Mouse (Mus musculus) MEL (cell line): ENCODE results near the gene Plp2.

Source experiments
- EP300 ChIP-seq, 2 experiments: IDR thresholded peaks; 2 replicates each; pipeline ENCODE4 v1.6.1; 2011; ENCODE audit warnings: improper control_type of control experiment in 2 of 2, low read length in 2 of 2, low read depth in 1 of 2, mild to moderate bottlenecking in 1 of 2
- MAFK ChIP-seq: IDR thresholded peaks from 2 replicates; pipeline ENCODE4 v1.6.1; 2011; ENCODE audit warnings: low read depth, mild to moderate bottlenecking, low read length, improper control_type of control experiment, borderline replicate concordance
- POLR2A ChIP-seq, 2 experiments: IDR thresholded peaks; 2 replicates each; pipeline ENCODE4 v1.6.1; 2011 to 2012; ENCODE audit warnings: low read length in 2 of 2, mild to moderate bottlenecking in 2 of 2, control low read depth in 1 of 2, improper control_type of control experiment in 1 of 2, low read depth in 1 of 2, moderate library complexity in 1 of 2; ENCODE audit not compliant: control insufficient read depth in 1 of 2, insufficient read depth in 1 of 2, poor library complexity in 1 of 2
- UBTF ChIP-seq: IDR thresholded peaks from 2 replicates; pipeline ENCODE4 v1.6.1; 2012; ENCODE audit warnings: low read depth, mild to moderate bottlenecking, inconsistent platforms, low read length, improper control_type of control experiment, moderate library complexity, borderline replicate concordance; ENCODE audit not compliant: insufficient read depth

DNA sequence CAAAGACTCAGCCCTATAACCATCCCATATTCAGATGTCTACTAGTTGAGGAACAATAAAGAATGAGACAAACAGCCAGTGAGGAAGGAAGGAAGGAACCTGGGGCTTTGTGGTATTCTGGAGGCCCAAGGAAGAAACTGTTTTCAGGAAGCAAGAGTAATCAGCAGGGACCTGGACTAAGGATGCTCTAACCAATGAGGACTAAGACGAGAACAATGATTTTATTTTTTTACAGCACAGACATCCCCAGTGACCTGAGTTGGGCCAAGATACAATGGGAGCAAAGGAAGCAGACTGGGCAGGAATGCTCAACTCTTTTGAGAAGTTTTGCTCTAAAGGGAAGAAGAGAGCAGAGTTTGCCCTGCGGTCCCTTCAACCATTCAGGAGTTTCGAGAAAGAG, 8.3 kb downstream of the Plp2 start:
- TF ChIP-seq MAFK, result no peak
- no peak for TF ChIP-seq UBTF
- no peak for TF ChIP-seq EP300 (IDR thresholded peaks at IDR 0.05; ENCODE audit: low read depth in 1 of 2, low read length in 2 of 2)
- no peak for TF ChIP-seq POLR2A (IDR thresholded peaks at IDR 0.05; ENCODE audit: control insufficient read depth in 1 of 2, insufficient read depth in 1 of 2, low read depth in 1 of 2, low read length in 2 of 2, poor library complexity in 1 of 2)
